Mouse (Mus musculus) embryonic stem cell, embryonic (primary cell): ENCODE measurements at regions not wholly inside any gene's neighbourhood (a gene's known extent, or its start where the extent isn't known, plus 50 kb on each side); places are given as distances from the start of the nearest gene placed in this dataset.

Source experiments
- CTCF ChIA-PET, 4 experiments: fragments of 300-600 bp in 2 of 4; fragments of 350-600 bp in 2 of 4; sonication (Branson Sonifier 250); formaldehyde crosslinking; loops; one replicate each; lab custom pipeline; 2022; ENCODE audit warnings: inconsistent platforms in 2 of 4; lab: Charles Lee
- POLR2A ChIA-PET, 4 experiments: fragments of 300-600 bp in 2 of 4; fragments of 350-600 bp in 2 of 4; sonication (Branson Sonifier 250); formaldehyde crosslinking; loops; one replicate each; lab custom pipeline; 2022; ENCODE audit warnings: antibody characterized with exemption in 4 of 4, inconsistent platforms in 1 of 4; lab: Charles Lee

DNA sequence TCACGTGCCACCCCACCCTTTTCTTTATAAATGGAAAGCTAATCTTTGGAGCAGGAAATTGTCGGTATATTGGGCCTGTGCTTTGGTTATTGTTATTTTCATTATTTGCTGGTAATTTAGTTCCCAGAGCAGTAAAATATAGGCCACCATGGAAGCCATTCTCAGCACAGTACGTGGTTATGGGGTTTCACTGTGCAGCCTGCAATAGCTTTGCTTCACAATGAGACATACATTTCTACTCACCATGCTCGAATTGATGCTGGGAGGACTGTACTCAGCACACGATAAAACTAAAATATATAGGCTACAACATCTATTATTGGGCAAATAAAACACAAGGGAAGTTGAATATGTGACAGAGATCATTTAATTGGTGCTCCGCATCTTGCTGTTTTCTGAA, 282.0 kb downstream of the Kctd12 start:
- ChIA-PET POLR2A (no interaction called here), CTCF (no interaction called here)

DNA sequence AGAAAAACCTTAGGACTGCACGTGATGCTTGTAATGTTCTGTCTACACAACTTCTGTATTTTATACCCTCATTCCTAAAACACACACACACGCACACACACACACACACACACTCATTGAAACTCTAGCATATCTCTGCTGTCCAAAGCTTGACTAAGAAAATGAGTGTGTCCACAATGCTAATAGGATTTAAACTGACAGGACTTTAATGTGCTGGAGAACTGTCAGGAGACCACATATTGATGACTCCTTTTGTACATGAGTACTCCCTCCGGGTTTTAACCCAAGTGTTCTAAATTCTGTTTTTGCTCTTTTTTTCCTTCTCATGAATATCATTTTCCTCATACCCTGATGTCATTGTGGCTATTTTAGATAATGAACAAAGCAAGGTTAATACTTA, 283.4 kb downstream of the Kctd12 start:
- POLR2A ChIA-PET, result no interaction called here
- CTCF ChIA-PET, result no interaction called here

DNA sequence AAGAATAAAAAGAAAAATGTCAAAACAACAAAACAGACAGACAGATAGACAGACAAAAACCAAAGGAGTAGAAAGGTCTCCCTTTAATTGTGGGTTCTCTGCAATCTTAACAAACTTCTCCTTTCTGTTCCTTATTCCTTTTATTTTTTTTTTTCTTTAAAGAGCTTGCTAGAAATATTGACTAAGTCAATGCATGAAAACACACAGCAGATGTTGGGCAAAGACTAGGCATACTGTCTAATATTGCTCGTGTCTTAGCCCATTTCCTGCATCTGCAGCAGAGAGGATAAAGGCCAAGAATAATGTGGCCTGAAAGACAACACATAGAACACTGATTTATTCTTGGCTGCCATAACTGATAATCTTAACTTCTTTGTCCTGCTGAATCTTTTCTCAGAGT, 295.6 kb downstream of the Kctd12 start:
- ChIA-PET POLR2A (no interaction called here), CTCF (no interaction called here)

DNA sequence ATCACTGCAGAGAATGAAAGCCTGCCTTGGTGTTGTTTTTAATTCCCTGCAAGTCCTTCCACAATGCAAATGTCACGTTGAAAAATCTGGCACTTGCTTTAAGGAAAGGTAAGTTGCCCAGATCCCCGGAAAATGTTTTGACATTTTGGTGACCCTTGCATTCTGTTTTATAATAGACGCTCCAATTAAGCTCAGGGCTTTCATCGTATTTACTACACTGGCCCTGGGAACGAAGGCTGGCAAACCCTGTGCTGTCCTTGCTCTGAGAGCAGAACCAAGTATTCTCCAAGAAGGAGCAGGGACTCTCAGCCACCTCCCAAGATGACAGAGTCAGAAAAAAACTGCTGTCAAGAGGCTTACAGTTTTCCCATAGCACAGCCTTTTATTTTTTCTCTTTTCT, 305.9 kb downstream of the Kctd12 start:
- ChIA-PET POLR2A (interaction anchor here in 1 of 4 experiments (0.7 kb wide), 1 partner anchor 880 kb away, joined by 3 read pairs; no protein-coding TSS in a partner anchor), CTCF (no interaction called here)

DNA sequence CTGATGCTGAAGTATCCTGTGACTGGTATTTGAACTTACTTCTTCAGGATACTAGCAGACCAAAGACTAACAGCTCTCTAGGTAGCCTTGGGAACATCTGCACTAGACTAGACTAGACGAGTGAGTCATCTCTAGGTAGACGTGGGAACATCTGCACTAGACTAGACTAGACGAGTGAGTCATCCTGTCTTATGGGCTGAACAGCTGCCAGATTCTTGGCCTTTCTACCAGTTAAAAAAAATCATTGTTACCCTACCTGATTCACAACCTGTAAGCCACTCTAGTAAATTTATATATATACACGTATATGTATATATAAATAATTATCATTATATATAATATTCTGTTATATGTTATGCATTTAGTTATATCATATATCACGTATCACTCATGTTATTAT, 307.8 kb downstream of the Kctd12 start:
- CTCF ChIA-PET, result no interaction called here
- POLR2A ChIA-PET, result no interaction called here

DNA sequence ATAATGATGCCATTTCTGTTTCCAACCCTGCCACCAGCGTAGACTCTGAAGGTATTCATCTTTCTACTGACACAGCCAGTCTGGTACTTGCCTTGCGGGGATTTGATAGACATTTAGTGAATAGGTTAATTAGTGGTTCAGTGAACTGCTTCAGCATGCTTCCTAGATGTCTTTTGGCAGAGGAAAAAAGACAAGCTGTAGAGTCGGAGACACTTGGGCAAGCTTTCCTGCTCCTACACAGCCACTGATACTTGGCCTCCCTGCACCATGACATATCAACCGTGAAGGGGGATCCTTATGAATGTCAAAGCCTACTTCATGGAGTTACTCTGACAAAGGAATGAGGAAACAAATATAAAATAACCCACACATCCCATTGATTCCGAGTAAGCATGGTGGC, 308.7 kb downstream of the Kctd12 start:
- CTCF ChIA-PET, result no interaction called here
- POLR2A ChIA-PET, result no interaction called here

DNA sequence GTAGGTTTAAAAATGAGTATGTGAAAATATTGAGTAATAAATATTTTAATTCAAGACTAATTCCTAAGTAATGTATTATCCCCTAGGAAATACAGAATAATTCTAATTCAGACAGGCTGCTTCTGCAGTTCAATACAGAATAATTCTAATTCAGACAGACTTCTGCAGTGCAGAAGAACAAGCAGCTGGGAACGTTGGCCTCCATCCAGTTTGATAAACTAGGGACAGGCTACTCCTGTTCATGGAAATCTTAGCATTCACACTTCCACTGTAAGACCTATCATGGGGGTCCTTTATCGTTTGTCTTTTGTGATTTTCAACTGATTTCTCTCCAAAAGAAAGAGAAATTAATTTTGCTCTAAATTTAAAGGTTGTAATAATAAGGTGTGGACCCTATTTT, 319.2 kb downstream of the Kctd12 start:
- CTCF ChIA-PET, result no interaction called here

DNA sequence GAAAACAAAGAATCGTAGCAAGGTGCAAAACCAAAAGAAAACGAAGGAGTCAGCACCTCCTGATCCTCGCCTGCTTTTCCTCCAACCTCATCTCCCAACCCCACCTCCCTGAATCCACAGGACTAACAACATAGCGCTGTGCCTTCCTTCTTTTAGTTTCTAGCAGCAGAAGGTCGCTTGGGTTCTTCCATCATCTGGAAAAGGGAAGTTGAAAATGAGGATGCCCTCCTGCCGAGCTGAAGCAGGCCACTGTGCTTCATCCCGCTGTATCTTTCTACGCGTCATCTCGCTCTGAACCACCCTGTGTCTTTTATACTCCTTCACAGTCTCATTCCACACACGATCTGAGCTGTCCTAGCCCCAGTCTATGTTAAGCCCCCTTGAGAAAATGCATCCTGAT, 322.1 kb downstream of the Kctd12 start:
- CTCF ChIA-PET, result no interaction called here
- POLR2A ChIA-PET, result interaction anchor here in 1 of 4 experiments (0.7 kb wide), 1 partner anchor 1713 kb away, joined by 3 read pairs; no protein-coding TSS in a partner anchor

More for the DNA sequence above, 319.2 kb downstream of the Kctd12 start:
- POLR2A ChIA-PET, result no interaction called here

DNA sequence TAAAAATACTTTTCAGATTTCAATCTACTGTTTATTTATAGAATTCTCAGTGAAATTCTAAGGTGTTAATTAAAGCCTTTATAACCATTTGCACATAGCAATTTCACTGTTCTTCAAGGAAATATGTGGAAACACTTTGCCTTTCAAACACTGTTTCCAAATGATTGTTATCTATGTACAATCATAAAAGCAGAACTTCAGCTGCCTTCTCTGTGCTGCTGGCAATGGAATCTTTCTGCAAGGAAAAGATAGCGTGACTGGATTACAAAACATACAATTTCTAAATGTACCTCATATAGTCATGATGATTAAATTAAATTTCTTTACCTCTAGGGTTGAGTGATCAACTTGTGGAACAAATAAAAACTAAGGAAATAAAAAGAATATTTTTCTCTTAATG, 326.2 kb downstream of the Kctd12 start:
- ChIA-PET CTCF (no interaction called here), POLR2A (no interaction called here)

DNA sequence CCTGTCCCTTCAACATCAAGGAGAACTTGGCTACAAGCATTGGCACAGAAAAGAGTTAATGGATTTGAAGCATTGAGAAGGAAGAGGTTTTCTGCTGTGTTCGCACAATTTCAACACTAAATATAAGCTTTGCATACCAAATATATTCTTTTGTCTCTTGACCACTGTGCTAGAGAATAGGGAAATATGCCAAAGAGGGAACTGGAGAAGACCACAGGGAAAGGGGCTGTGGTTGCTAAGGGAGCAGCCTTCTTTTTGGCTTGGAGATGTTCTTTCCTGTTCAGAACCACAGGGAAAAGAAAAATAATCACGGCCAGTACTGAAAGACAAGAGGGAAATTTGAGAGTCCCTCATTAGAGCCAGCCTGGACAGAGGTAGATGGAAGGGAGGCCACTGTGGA, 352.8 kb downstream of the Kctd12 start:
- CTCF ChIA-PET, result no interaction called here
- POLR2A ChIA-PET, result no interaction called here

DNA sequence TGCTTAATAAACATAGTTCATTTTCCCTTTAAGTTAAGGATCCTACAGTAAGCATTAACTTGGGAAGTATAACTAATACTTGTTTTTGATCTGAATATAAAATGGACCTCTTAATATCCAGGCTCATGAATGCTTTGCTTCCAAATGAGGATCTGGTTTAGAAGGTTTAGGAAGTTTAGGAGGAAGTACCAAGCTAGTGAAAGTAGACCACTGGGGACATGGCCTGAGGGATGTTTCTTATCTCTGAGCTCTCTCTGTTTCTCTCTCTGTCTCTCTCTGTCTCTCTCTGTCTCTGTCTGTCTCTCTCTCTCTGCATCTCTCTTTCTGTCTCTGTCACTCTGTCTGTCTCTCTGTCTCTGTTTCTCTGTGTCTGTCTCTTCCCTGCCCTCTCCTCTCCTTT, 360.9 kb downstream of the Kctd12 start:
- ChIA-PET CTCF (interaction anchor here in 1 of 4 experiments (0.6 kb wide), 1 partner anchor 1185 kb away, joined by 3 read pairs; no protein-coding TSS in a partner anchor), POLR2A (no interaction called here)

DNA sequence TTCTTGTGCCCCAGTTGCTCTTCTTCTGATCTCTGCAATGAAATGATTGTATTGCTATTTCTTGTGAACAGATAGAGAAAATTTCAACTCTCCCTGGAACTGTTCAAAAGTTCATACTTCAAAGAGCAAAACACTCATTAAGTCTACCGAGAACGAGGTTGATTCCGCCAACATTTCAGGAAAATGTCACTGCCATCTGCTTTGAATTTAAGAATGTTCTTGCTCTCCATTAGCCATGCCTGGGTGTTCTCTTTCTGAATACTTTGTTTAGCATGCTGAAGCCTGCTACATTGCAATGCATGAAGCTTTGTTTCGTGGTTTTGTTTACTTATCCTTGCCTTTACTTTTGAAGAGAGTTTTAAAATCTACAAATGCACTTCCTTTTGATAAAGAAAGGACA, 363.4 kb downstream of the Kctd12 start:
- POLR2A ChIA-PET, result no interaction called here
- CTCF ChIA-PET, result no interaction called here

DNA sequence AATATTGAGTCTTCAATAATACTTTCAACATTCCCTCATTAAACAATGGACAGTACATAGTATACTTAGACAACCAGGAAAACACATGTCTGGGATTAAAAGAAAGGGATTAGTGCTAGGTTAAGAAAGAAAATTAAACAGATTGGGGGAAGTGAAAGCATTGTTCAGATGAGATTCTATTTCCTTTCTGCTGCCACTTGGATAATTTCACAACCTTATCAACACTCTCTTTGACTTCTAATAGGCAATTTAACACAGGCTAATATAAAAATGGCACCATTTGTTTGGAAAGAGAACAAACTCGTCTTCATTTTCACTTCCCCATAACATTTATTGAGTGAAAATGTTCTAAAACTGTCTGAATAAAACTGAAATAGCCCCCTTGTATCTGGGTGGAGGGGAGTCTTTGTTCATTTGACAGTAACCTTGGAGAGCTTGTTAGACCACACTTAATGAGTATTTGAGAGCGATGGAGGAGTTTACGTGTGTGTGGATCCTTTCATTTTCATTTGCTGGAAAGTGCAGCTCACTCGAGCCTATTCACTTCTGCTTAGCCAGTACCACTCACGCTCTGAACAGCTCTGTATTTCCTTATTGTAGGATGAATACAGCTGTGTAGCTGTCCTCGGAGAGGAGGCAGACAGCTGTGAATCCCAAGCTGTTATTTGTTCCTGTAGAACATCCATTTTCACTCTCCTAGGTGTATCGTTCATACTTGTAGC, 366.7 kb downstream of the Kctd12 start:
- CTCF ChIA-PET, result no interaction called here
- POLR2A ChIA-PET, result no interaction called here

DNA sequence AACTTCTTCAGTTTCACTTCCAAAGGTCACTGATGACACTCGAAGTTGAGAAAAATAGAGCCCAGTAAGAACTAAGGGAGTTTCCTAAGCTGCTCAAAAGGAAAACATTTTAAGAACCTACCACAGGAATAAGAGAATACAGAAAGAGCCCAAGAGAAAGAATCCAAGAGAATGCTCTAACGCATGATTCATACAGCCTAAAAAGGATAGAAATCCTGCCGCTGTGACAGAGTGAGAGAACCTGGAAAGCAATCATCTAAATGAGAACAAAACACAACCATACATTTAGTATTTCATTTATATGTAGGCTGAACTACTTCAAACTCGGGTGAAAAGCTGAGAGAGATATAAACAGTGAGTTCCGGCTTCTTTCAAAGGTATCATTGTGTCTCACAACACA, 376.4 kb downstream of the Kctd12 start:
- ChIA-PET CTCF (no interaction called here), POLR2A (no interaction called here)

DNA sequence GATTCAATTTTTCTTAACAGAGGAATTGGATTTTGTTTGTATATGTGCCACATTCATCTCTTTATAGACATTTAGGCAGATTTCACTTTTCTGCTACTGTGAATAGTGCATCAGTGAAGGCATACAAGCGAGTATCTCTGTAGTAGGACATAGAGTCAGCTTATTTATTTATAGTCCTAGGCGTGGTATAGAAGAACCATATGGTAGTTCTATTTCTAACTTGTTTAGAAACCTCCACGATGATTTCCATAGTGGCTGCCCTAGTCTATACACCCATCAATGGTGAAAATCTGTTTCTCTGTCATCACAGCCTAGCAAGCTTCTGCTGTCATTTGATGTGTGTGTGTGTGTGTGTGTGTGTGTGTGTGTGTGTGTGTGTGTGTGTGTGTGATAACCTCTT, 387.6 kb downstream of the Kctd12 start:
- POLR2A ChIA-PET, result no interaction called here
- CTCF ChIA-PET, result no interaction called here

DNA sequence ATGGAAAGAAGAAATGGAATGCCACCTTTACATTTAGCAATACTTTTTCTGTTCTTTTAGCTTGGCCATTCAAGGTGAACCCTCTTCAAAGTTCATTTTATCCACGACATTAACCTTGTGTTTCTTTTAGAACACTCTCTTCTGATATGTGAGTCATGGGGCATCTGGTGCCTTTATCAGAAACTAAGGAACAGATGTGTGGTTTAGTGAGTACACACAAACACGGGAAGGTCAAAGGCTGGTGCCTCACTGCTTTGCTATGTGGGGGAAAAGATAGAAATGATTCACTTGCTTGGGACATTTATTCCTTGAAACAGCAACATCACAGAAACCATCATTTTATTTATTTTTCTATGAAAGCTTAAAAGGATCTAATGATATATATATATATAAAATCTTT, 428.7 kb downstream of the Kctd12 start:
- ChIA-PET CTCF (no interaction called here), POLR2A (no interaction called here)

DNA sequence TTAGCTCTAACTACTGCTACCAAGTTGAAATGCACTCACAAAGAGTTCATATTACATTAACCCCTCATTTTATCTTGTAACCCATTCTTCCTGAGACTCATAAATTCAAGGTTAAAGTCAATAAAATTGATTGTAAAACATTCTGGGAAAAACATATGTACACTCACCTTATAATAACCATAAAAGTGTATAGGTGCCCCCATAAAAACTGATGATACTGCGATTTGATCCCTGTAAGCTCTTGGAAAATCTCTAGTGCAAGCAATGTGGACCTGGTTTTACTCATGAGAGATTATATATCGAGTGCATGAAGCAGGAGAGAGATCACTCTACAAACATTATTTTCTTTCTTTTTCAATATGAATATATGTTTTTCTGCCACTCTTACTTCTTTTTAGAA, 429.8 kb downstream of the Kctd12 start:
- ChIA-PET CTCF (no interaction called here), POLR2A (no interaction called here)

DNA sequence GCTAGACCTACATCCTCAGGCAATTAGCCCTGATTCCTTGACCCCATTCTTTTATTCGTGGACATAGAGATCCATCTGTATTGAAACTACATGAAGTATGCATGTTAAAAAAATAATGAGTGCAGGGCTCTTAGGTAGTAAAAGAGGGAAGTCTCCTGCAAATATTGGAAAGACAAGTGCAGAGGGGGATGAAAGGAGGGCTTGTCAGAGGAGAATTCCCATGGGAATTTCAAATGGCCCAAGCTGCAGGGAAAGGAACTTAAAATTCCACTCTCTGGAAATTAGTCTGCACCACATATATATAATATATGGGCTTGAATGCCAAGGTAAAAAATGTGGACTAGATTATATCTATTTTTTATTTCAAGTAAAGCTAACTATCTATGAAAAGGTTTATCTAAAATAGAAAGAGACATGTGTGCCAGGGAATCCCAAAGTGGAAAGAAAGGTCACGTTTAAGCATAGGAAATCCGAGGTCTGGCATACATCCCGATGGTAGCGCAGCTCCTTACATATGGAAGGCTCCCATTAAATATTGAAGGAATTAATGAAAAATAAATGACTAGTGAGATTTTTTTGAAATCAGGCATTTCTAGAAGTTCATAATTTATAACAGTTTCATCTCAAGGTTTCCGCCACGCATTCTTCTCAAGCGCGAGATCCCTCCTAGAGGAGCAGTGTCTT, 457.4 kb downstream of the Kctd12 start:
- CTCF ChIA-PET, result no interaction called here
- POLR2A ChIA-PET, result no interaction called here

DNA sequence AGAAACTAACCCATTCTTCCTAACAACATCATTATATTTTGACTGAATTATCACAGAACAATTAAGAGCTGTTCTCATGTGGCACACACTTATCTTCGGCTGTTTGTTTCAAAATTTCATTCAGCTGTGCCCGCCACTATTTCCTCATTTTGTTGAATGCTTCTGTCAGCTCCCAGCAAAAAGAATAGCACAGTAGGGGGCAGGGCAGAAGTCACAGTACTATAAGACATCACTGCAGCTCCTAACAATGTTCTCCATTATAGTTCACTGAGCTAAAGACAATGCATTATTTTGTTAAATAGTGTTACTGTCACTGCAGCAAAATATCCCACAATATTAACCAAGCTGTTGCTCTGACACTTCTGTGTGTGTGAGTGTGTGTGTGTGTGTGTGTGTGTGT, 465.7 kb downstream of the Kctd12 start:
- ChIA-PET POLR2A (interaction anchor here in 1 of 4 experiments (1.4 kb wide), 1 partner anchor 465 kb away, joined by 3 read pairs; no protein-coding TSS in a partner anchor), CTCF (interaction anchor here in 1 of 4 experiments (0.6 kb wide), 2 partner anchors 479 to 793 kb away, joined by 5 to 6 read pairs; no protein-coding TSS in a partner anchor)

DNA sequence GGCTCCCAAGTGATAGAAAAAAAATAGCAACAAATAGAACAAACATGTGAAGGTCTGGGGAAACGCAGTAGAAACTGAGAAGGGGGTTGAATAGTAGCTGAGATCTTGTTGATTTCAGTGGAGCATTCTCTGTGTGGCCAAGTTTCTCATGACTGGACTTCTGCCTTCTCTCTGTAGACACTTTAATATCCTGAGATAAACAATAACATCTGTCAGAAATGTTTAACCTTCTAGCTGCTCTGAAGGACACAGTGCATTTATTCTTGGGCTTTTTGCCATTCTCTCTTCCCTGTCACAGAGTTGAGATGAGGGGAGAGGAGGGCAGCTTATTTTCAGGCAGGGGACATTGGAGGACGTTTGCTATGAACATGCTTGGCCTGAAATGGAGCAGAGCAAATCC, 467.9 kb downstream of the Kctd12 start:
- ChIA-PET POLR2A (no interaction called here), CTCF (no interaction called here)

DNA sequence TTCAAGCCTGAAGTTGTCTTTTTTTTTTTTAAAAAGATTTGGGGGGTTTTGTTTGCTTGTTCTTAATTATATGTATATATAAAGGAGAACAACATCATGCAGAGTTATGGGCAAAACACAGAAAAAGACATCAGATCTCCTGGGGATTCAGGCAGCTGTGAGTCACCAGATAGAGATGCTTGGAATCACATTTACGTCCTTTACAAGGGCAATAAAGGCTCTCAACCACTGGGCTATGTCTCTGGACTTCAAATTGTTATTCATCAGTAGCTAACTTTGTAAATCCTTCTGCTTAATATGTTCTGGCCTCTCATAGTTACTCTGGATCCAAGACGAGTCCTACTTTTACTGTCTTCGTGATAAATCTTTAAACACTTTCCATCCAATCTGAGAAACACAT, 469.8 kb downstream of the Kctd12 start:
- ChIA-PET CTCF (interaction anchor here in 1 of 4 experiments (0.6 kb wide), 1 partner anchor 553 kb away, joined by 4 read pairs; no protein-coding TSS in a partner anchor), POLR2A (no interaction called here)
